Mouse (Mus musculus): ENCODE measurements at regions not wholly inside any gene's neighbourhood (a gene's known extent, or its start where the extent isn't known, plus 50 kb on each side); places are given as distances from the start of the nearest gene placed in this dataset.

DNA sequence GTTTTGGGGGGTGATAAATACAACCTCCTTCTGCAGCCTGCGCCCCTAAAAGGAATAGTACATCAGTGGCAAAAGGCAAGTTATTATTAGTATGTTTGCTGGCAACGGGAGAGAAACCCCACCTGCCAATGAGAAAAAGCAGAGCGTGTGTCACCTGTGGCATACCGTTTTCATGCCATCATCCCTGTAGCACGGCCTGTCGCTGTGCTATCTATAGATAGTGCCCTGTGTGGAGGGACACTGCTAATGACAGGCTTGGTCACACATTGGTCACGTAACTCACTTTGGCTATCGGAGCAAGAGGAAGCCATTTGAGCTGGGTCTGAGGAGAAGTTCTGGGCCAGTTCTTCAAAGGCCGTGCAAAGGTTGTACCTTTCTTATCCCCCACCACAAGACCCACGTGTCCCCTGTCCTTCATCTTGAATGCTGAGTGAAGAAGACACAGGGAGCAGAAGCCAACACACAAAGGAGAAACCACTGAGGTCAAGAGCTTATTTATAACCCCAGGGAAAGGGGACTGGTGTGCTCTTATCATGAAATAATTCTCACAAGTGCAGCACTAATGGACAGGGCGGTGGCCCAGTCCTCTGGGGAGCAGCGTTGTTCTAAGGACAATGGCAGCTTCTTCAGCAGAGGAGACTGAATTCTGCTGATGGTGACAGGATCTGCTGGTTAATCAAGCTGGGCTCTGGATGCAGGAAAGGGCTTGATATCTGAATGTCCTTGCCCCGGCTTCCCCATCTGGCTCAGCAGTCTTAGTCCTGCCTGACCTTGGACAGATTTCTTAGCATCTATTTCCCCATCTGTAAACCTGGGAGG is 51.9 kb upstream of the Slc38a2 start:
- H3K27me3 ChIP-seq (ENCODE audit: control insufficient read depth, insufficient read depth, insufficient read length), result no peaks in the 10 kb centered on the region
- no peak overlapping the region for H3K4me3 ChIP-seq (ENCODE audit: insufficient read depth, poor library complexity, severe bottlenecking)
- H3K36me3 ChIP-seq (ENCODE audit: control insufficient read depth, insufficient read depth), result no peaks in the 10 kb centered on the region
- no peak overlapping the region for H3ac ChIP-seq (ENCODE audit: control insufficient read depth, insufficient read length, low read depth)
- no peaks in the 10 kb centered on the region for H3K79me3 ChIP-seq (ENCODE audit: low read depth)
- H3K79me2 ChIP-seq (ENCODE audit: control insufficient read depth, insufficient read depth), result no peaks in the 10 kb centered on the region
- no peak for TF ChIP-seq MYOG (IDR thresholded peaks at IDR 0.05; ENCODE audit: control insufficient read depth, extremely low read depth, insufficient read length)
- TF ChIP-seq CTCF (IDR thresholded peaks at IDR 0.05; ENCODE audit: control insufficient read depth, insufficient read depth, insufficient read length), result no peak
- TF ChIP-seq MYOD1 (IDR thresholded peaks at IDR 0.05; ENCODE audit: control insufficient read depth, insufficient read length, low read depth), result no peak
- TF ChIP-seq CEBPB (IDR thresholded peaks at IDR 0.05; ENCODE audit: low read depth), result no peak
- TF ChIP-seq MAX (IDR thresholded peaks at IDR 0.05), result no peak
- TF ChIP-seq USF1 (IDR thresholded peaks at IDR 0.05; ENCODE audit: low read depth), result no peak
- no peak for TF ChIP-seq FOSL1 (IDR thresholded peaks at IDR 0.05; ENCODE audit: insufficient read depth, low read length, poor library complexity, severe bottlenecking)

DNA sequence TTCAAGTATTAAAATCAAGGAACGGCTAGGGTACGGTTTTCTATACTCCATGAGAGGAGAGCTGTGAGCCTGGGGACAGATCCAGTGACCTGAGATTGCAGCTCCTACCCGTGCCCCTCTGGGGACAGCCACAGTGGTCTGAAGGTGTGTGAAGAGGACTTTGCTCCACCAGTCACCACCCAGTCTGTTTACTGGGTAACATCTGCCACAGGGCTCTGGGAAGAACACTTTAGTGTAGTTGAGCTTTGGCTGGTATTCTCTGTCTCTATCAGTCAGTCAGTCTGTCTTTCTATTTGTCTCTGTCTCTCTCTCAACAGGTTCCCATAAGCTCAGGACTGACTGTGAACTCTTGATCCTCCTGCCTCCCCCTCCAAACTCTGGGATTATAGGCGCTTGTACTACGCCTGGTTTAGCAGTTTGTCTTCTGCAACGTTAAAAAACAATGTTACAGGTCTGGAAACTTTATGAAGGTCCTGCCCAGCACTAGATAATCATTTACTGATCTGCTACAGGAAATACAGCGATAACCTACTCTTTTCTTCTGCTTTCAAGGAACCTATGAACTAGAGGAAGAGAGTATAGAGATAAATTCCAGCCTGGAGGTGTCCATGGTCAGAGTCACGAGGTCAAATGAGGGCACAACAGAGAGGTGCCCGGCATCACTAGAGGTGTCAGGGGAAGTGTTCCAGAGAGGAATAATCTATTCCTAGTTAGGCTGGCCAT is 50.2 kb upstream of the Slc38a2 start:
- Histone ChIP-seq H3K27me3 (ENCODE audit: control insufficient read depth, insufficient read depth, insufficient read length) (no peaks in the 10 kb centered on the region), H3K4me3 (ENCODE audit: insufficient read depth, poor library complexity, severe bottlenecking) (no peak overlapping the region), H3K36me3 (ENCODE audit: control insufficient read depth, insufficient read depth) (no peaks in the 10 kb centered on the region), H3K79me2 (ENCODE audit: control insufficient read depth, insufficient read depth) (no peaks in the 10 kb centered on the region), H3K79me3 (ENCODE audit: low read depth) (no peaks in the 10 kb centered on the region), H3ac (ENCODE audit: control insufficient read depth, insufficient read length, low read depth) (no peak overlapping the region)
- TF ChIP-seq MYOD1 (IDR thresholded peaks at IDR 0.05; ENCODE audit: control insufficient read depth, insufficient read length, low read depth) (no peak), CTCF (IDR thresholded peaks at IDR 0.05; ENCODE audit: control insufficient read depth, insufficient read depth, insufficient read length) (no peak), USF1 (IDR thresholded peaks at IDR 0.05; ENCODE audit: low read depth) (no peak), CEBPB (IDR thresholded peaks at IDR 0.05; ENCODE audit: low read depth) (no peak), MAX (IDR thresholded peaks at IDR 0.05) (no peak), FOSL1 (IDR thresholded peaks at IDR 0.05; ENCODE audit: insufficient read depth, low read length, poor library complexity, severe bottlenecking) (no peak), MYOG (IDR thresholded peaks at IDR 0.05; ENCODE audit: control insufficient read depth, extremely low read depth, insufficient read length) (no peak)
